Mouse (Mus musculus) heart, adult 9 months (tissue): Measurements from ENCODE around the gene Hsf5.
A peak's percentile ranks its signal among the peaks of the same experiment; 100 is the strongest.

ENCODE experiments used
- DNase-seq, 2 experiments: peaks; one replicate each; pipeline ENCODE4 v3.0.0; 2022; ENCODE audit warnings: low spot score in 2 of 2

Hsf5 gene

DNA sequence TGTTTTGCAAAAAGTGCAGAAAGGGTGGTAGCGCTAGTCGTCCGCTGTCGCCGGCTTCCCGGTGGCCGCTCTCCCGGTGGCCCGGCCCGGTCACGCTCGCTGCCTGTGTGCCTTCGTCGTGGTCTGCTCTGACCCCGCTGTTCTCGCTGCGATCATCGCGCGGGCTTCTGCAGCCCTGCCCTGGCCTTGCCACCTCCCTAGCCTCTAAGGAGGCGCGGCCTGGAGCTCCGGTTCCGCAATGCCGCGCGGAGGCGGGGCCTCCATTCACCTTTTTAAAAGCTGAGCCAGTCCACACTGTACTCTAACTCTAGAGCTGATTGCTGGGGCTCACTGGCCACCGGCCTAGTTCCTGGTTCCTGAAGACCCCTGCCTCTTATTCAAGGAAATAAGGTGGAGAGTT lies 22.2 kb downstream of the Hsf5 start:
- peak; percentile 50 to 54 for DNase-seq

- no peak for DNase-seq
Measured at GRCm38 (mm10) chr11:87642865-87643264, 25.9 kb downstream of the Hsf5 start.

GRCm38 (mm10) chr11:87654693-87655092 lies 37.7 kb downstream of the Hsf5 start:
- no peak for DNase-seq

DNA sequence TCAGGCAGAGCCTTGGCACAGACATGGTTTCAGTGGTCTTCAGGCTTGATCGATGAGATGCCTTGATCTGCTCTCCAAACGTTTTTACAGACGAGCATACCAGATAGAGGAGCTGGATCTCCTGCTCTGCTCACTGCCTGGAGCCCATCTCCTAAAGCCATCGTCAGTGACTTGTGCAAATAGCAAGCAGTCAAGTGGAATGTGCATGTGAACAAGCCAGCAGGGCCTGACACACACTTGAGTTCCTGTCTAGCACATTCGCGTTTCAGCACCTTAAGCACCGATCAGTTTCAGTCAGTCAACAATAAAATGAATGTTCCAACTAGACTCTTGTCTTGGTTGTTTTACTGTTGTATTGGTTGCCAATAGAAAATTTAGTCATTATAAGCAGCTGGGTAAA lies 42.3 kb downstream of the Hsf5 start:
- DNase-seq, result no peak

DNA sequence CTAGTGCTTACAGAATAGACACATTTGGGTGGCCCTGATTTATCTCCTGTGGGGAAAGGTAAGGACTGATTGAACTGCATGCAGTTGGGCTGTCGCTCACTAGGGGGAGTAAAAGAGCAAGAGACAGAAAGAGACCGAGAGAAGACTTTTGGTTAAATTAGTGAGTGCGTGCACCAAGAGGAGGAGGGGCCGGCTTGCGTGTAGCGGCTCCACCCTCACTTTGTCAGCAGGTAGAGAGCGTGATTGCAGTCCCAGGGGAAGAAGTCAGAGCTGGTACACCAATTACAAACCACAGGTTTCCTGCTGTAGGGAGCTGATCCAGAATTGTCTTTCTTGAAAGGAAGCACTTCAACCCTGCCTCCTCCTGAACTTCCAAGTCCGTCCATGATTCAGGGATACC lies 45.4 kb downstream of the Hsf5 start, which contains the start of gene Rnf43:
Gene Rnf43, plus strand, starts transcription at position 316 of the 400 bp plus-strand sequence.
- DNase-seq, result peak; percentile 55 to 72

- DNase-seq, result no peak
Measured at GRCm38 (mm10) chr11:87662822-87663221, 45.9 kb downstream of the Hsf5 start.

DNA sequence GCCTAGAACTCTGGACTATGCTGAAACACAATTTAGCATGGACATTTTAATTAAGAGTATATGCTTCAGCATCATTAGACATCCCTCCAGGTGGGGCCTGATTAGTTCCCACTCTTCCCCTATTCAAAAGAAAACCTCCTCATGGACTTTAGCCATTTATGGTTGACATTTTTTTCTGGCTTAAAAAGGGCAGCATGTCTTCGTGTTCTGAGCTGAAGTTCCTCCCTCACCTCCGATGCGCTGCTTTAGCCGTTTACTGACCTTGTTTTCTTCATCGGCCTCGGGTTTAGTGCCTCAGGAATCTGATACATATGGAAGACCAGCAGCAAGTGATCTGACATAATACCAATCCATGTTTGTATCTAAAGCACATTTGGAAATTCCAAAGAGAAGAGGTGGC lies 47.0 kb downstream of the Hsf5 start:
- DNase-seq, result no peak

- no peak for DNase-seq
Measured at GRCm38 (mm10) chr11:87664521-87664920, 47.6 kb downstream of the Hsf5 start.

GRCm38 (mm10) chr11:87665224-87665623 lies 48.3 kb downstream of the Hsf5 start:
- DNase-seq, result no peak

DNA sequence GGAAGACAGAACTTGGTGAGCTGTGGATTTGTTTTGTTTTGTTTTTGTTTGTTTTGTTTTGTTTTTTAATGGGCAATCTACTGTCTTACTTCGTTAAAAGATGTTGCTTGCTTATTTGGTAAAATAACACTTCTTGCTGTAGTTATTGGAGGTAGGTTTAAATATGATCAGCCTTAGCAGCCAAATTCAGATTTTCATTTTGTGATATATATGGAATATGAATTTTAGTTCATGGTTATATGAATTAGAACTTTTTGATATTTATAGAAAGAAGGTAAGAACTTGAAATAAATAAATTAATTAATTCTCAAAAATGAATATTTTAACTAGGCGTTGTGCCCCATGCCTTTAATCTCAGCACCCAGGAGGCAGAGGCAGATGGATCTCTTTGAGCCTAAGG lies 48.7 kb downstream of the Hsf5 start:
- DNase-seq, result no peak

DNA sequence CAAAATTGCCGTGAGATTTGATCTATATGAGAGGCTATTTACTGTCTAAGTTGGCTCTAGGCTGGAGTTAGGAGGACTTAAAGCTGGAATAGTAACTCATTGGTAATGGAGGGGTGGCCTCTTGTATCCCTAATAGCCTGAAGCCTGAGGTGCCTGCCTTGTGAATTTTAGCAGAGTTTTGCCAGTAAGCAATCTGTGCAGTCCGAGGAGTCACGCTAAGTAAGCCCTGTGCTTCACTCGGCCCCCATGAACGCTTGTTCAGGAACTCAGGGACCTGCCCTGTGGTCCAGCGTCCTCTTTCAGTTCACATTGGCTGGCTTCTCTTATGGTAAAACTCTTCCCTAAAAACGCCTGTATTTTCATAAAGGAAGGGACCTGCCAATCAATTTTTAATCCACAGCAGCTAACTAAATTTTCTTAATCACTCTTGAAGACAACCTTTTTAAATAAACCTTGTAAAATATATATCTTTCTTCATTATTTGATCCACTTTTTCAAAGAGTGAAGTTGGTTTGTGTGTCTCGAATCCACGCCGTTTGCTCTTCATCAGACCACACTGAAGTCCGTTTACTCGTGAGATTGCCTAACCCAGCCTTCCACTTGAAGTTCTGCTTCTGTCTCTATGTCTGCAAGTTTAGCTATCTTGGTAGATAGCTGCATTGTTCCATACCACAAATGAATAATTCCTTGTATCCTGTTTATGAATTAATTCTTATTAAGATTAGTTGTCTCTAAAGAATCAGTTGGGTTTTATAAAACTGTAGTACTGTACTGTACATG lies 49.5 kb downstream of the Hsf5 start:
- no peak for DNase-seq

GRCm38 (mm10) chr11:87667107-87668090 lies 50.4 kb downstream of the Hsf5 start:
- DNase-seq, result no peak

GRCm38 (mm10) chr11:87673282-87673681 lies 56.3 kb downstream of the Hsf5 start:
- no peak for DNase-seq

- no peak for DNase-seq
Measured at GRCm38 (mm10) chr11:87675606-87676005, 58.6 kb downstream of the Hsf5 start.

GRCm38 (mm10) chr11:87677756-87678155 lies 60.8 kb downstream of the Hsf5 start:
- no peak for DNase-seq

DNA sequence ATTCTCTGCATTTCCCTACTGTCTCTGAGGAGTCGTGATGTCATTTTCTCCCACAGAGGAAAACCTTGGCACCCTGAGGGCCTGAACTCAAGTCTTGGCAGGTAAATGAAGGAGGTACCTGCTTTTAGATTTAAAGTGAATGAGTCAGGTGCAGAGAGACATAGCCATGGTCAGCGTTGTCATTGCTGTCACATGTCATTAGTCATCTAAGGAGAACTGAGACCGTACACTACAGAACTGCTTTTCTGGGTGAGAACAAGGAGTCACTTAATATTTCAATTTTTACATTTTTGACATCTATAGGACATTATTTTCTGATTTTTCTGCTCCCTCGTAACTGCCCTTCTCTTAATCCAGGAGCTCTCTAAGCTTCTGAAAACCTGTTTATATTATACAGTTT lies 61.6 kb downstream of the Hsf5 start:
- no peak for DNase-seq

DNA sequence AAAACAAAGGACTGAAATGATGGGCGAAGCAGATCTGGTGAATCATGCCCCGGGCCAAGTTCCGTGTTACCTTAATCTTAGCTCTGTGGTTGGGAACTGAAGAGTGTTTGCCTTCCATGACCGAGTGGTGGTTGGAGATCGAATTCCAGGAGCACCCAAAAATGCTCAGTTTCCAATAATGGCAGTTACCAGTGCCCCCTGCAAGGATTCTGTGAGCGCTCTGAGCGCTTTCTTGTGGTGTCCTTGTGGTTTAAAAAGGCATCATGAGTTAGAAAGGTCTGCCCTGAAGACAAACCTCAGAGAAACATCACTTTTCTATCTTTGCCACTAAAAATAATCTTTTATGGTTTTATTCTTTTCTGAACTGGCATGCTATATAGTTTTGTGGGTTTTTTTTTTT lies 62.0 kb downstream of the Hsf5 start:
- DNase-seq, result no peak

DNA sequence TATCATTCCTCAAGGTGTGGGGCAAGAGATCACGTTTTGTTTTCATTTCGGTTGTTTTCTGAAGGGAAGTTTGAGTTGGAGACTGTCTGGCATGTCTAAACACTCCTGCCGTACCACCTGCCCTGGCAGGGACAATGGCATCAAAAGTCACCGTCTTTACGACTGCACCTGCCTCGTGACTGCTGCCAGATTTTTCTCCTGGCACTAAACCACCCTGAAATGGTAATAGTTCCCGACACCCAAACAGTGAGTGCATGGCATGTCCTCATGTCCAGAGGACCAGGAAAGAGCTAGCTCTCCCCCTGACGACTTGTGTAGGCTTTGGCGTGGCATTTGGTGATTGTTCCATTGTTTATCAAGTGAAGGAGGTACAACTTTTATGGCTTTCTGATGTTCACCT lies 63.8 kb downstream of the Hsf5 start:
- DNase-seq, result no peak

GRCm38 (mm10) chr11:87682096-87682495 lies 65.1 kb downstream of the Hsf5 start:
- DNase-seq, result no peak

GRCm38 (mm10) chr11:87682838-87683571 lies 66.0 kb downstream of the Hsf5 start:
- DNase-seq, result no peak

DNA sequence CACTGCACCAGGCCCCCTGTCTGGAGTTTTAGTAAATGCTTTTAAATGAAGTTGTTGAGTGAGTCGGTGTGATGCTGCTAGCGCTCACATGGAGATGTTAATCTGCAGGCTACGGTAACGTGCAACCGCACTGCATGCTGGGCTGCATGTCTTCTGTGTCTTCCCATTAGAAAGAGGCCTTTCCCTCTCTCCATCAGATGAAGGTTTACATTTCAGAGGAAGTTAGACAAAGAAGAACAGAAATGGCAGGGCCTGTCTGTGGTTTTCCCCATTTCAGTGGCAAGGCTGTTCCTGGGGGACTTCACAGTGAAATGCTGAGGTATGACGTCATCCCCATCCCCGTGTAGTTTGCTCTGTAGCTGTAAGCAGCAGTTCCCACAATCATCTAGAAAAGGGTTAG lies 69.4 kb downstream of the Hsf5 start:
- no peak for DNase-seq
